Mouse (Mus musculus): ENCODE data around the gene Klk1b1. TPM values are rescaled to one million over a fixed set of nuclear protein-coding genes. Genes with fewer than 3 reads are reported as not detected.

Gene Klk1b1
- not detected in 2 replicates for polyA plus RNA-seq (2015; fragmentation: Nextera tagmentation; extraction: Ambion mirVana)

GRCm38 (mm10) chr7:43966451-43966850, at the start of gene Klk1b1:
TSS of gene Klk1b1 (plus strand) at chr7:43966751.
- Histone ChIP-seq H3K27ac (no peak within 1 kb of the TSS), H3K4me1 (no peaks in the 10 kb centered on the region), H3K4me2 (no peak within 1 kb of the TSS), H3K9me3 (replicated peaks) (no peaks in the 10 kb centered on the region), H3K9ac (no peak within 1 kb of the TSS), H3K4me3 (no peak within 1 kb of the TSS), H3K36me3 (ENCODE audit: poor library complexity, severe bottlenecking) (no peaks in the 10 kb centered on the region), H3K27me3 (no peaks in the 10 kb centered on the region)
- ATAC-seq = no peak
- 72% methylated on average over 3 of the region's 3 CpGs for WGBS

GRCm38 (mm10) chr7:43918426-43918825, 48.1 kb upstream of the Klk1b1 start:
- H3K4me3 ChIP-seq = no peak overlapping the region
- H3K27ac ChIP-seq = no peak overlapping the region
- H3K9ac ChIP-seq = no peak overlapping the region
- WGBS = 88% methylated on average over 13 of the region's 13 CpGs
- H3K36me3 ChIP-seq (ENCODE audit: poor library complexity, severe bottlenecking) = no peaks in the 10 kb centered on the region
- H3K4me1 ChIP-seq = no peaks in the 10 kb centered on the region
- H3K9me3 ChIP-seq (replicated peaks) = no peaks in the 10 kb centered on the region
- no peak for ATAC-seq
- H3K4me2 ChIP-seq = no peak overlapping the region
- no peaks in the 10 kb centered on the region for H3K27me3 ChIP-seq

GRCm38 (mm10) chr7:43918871-43919270, 47.7 kb upstream of the Klk1b1 start:
- H3K9me3 ChIP-seq (replicated peaks) = no peaks in the 10 kb centered on the region
- no peak overlapping the region for H3K4me2 ChIP-seq
- no peaks in the 10 kb centered on the region for H3K36me3 ChIP-seq (ENCODE audit: poor library complexity, severe bottlenecking)
- H3K27ac ChIP-seq = no peak overlapping the region
- 77% methylated on average over 8 of the region's 8 CpGs for WGBS
- no peak for ATAC-seq
- H3K9ac ChIP-seq = no peak overlapping the region
- no peaks in the 10 kb centered on the region for H3K4me1 ChIP-seq
- H3K4me3 ChIP-seq = no peak overlapping the region
- H3K27me3 ChIP-seq = no peaks in the 10 kb centered on the region

GRCm38 (mm10) chr7:43919559-43920451, 46.7 kb upstream of the Klk1b1 start:
- Histone ChIP-seq H3K4me3 (no peak overlapping the region), H3K9ac (no peak overlapping the region), H3K27ac (no peak overlapping the region), H3K27me3 (no peaks in the 10 kb centered on the region), H3K9me3 (replicated peaks) (no peaks in the 10 kb centered on the region), H3K4me2 (no peak overlapping the region), H3K36me3 (ENCODE audit: poor library complexity, severe bottlenecking) (no peaks in the 10 kb centered on the region), H3K4me1 (no peaks in the 10 kb centered on the region)
- whole genome bisulfite sequencing = 31% methylated on average over 14 of the region's 14 CpGs
- ATAC-seq = peak; percentile 88

- H3K27me3 ChIP-seq = no peaks in the 10 kb centered on the region
- H3K4me3 ChIP-seq = no peak overlapping the region
- ATAC-seq = no peak
- no peak overlapping the region for H3K4me2 ChIP-seq
- H3K9me3 ChIP-seq (replicated peaks) = no peaks in the 10 kb centered on the region
- WGBS = 89% methylated on average over 3 of the region's 3 CpGs
- H3K36me3 ChIP-seq (ENCODE audit: poor library complexity, severe bottlenecking) = no peaks in the 10 kb centered on the region
- no peak overlapping the region for H3K27ac ChIP-seq
- no peak overlapping the region for H3K9ac ChIP-seq
- H3K4me1 ChIP-seq = no peaks in the 10 kb centered on the region
Observed at GRCm38 (mm10) chr7:43920582-43920981, 46.0 kb upstream of the Klk1b1 start.

- H3K36me3 ChIP-seq (ENCODE audit: poor library complexity, severe bottlenecking) = no peaks in the 10 kb centered on the region
- no peaks in the 10 kb centered on the region for H3K9me3 ChIP-seq (replicated peaks)
- no peak overlapping the region for H3K9ac ChIP-seq
- no peaks in the 10 kb centered on the region for H3K27me3 ChIP-seq
- ATAC-seq = no peak
- H3K4me3 ChIP-seq = no peak overlapping the region
- no peaks in the 10 kb centered on the region for H3K4me1 ChIP-seq
- WGBS = 88% methylated on average over 6 of the region's 6 CpGs
- no peak overlapping the region for H3K27ac ChIP-seq
- no peak overlapping the region for H3K4me2 ChIP-seq
Observed at GRCm38 (mm10) chr7:43921087-43921486, 45.5 kb upstream of the Klk1b1 start.

- WGBS = 82% methylated on average over 2 of the region's 2 CpGs
- Histone ChIP-seq H3K4me3 (no peak overlapping the region), H3K9me3 (replicated peaks) (no peaks in the 10 kb centered on the region), H3K27me3 (no peaks in the 10 kb centered on the region), H3K27ac (no peak overlapping the region), H3K36me3 (ENCODE audit: poor library complexity, severe bottlenecking) (no peaks in the 10 kb centered on the region), H3K4me1 (no peaks in the 10 kb centered on the region), H3K9ac (no peak overlapping the region), H3K4me2 (no peak overlapping the region)
- ATAC-seq = no peak
Observed at GRCm38 (mm10) chr7:43921941-43922340, 44.6 kb upstream of the Klk1b1 start.

- no peaks in the 10 kb centered on the region for H3K36me3 ChIP-seq (ENCODE audit: poor library complexity, severe bottlenecking)
- H3K27ac ChIP-seq = no peak overlapping the region
- no peaks in the 10 kb centered on the region for H3K9me3 ChIP-seq (replicated peaks)
- H3K4me1 ChIP-seq = no peaks in the 10 kb centered on the region
- no peak for ATAC-seq
- 71% methylated on average over 5 of the region's 5 CpGs for WGBS
- no peak overlapping the region for H3K9ac ChIP-seq
- no peaks in the 10 kb centered on the region for H3K27me3 ChIP-seq
- no peak overlapping the region for H3K4me2 ChIP-seq
- H3K4me3 ChIP-seq = no peak overlapping the region
Observed at GRCm38 (mm10) chr7:43925985-43926384, 40.6 kb upstream of the Klk1b1 start.

- 44% methylated on average over 4 of the region's 4 CpGs for WGBS
- H3K9ac ChIP-seq = no peak overlapping the region
- no peak overlapping the region for H3K27ac ChIP-seq
- no peaks in the 10 kb centered on the region for H3K27me3 ChIP-seq
- ATAC-seq = no peak
- no peaks in the 10 kb centered on the region for H3K9me3 ChIP-seq (replicated peaks)
- no peak overlapping the region for H3K4me3 ChIP-seq
- no peaks in the 10 kb centered on the region for H3K36me3 ChIP-seq (ENCODE audit: poor library complexity, severe bottlenecking)
- no peaks in the 10 kb centered on the region for H3K4me1 ChIP-seq
- no peak overlapping the region for H3K4me2 ChIP-seq
Observed at GRCm38 (mm10) chr7:43928521-43928920, 38.0 kb upstream of the Klk1b1 start.

- Histone ChIP-seq H3K36me3 (ENCODE audit: poor library complexity, severe bottlenecking) (no peaks in the 10 kb centered on the region), H3K4me1 (no peaks in the 10 kb centered on the region), H3K9me3 (replicated peaks) (no peaks in the 10 kb centered on the region), H3K27ac (no peak overlapping the region), H3K27me3 (no peaks in the 10 kb centered on the region), H3K4me3 (no peak overlapping the region), H3K9ac (no peak overlapping the region), H3K4me2 (no peak overlapping the region)
- ATAC-seq = no peak
- WGBS = 72% methylated on average over 4 of the region's 4 CpGs
Observed at GRCm38 (mm10) chr7:43932337-43932736, 34.2 kb upstream of the Klk1b1 start.

GRCm38 (mm10) chr7:43933440-43933839, 33.1 kb upstream of the Klk1b1 start, which contains the start of gene Klk15:
TSS of gene Klk15 (plus strand) at chr7:43933740.
- Histone ChIP-seq H3K27me3 (no peaks in the 10 kb centered on the region), H3K4me1 (no peaks in the 10 kb centered on the region), H3K4me3 (no peak within 1 kb of the TSS), H3K4me2 (no peak within 1 kb of the TSS), H3K9ac (no peak within 1 kb of the TSS), H3K9me3 (replicated peaks) (no peaks in the 10 kb centered on the region), H3K27ac (no peak within 1 kb of the TSS), H3K36me3 (ENCODE audit: poor library complexity, severe bottlenecking) (no peaks in the 10 kb centered on the region)
- 90% methylated on average over 3 of the region's 3 CpGs for WGBS
- ATAC-seq = no peak

- Histone ChIP-seq H3K27me3 (no peaks in the 10 kb centered on the region), H3K27ac (no peak overlapping the region), H3K9me3 (replicated peaks) (no peaks in the 10 kb centered on the region), H3K4me2 (no peak overlapping the region), H3K4me3 (no peak overlapping the region), H3K36me3 (ENCODE audit: poor library complexity, severe bottlenecking) (no peaks in the 10 kb centered on the region), H3K9ac (no peak overlapping the region), H3K4me1 (no peaks in the 10 kb centered on the region)
- ATAC-seq = no peak
- 73% methylated on average over 3 of the region's 3 CpGs for WGBS
Observed at GRCm38 (mm10) chr7:43934747-43935146, 31.8 kb upstream of the Klk1b1 start.

GRCm38 (mm10) chr7:43936551-43936950, 30.0 kb upstream of the Klk1b1 start:
- Histone ChIP-seq H3K27ac (no peak overlapping the region), H3K36me3 (ENCODE audit: poor library complexity, severe bottlenecking) (no peaks in the 10 kb centered on the region), H3K27me3 (no peaks in the 10 kb centered on the region), H3K4me1 (no peaks in the 10 kb centered on the region), H3K4me2 (no peak overlapping the region), H3K9ac (no peak overlapping the region), H3K9me3 (replicated peaks) (no peaks in the 10 kb centered on the region), H3K4me3 (no peak overlapping the region)
- no peak for ATAC-seq
- 88% methylated on average over 14 of the region's 14 CpGs for WGBS
